Mouse (Mus musculus) thymus, adult 2 months (tissue): ENCODE data around the gene Ift122.

ENCODE experiments used
- CTCF ChIP-seq: fragments of 200-500 bp; IDR thresholded peaks from 2 replicates; pipeline ENCODE4 v1.5.1; 2012; ENCODE audit warnings: mild to moderate bottlenecking, control low read depth, low read length, moderate library complexity, borderline replicate concordance; ENCODE audit not compliant: control insufficient read depth, poor library complexity, insufficient read depth; ENCODE audit errors: extremely low read depth
- POLR2A ChIP-seq: fragments of 200-500 bp; IDR thresholded peaks from 2 replicates; pipeline ENCODE4 v1.6.1; 2012; ENCODE audit warnings: mild to moderate bottlenecking, low read length, control low read depth, moderate library complexity; ENCODE audit not compliant: control insufficient read depth, poor library complexity, insufficient read depth; ENCODE audit errors: extremely low read depth

DNA sequence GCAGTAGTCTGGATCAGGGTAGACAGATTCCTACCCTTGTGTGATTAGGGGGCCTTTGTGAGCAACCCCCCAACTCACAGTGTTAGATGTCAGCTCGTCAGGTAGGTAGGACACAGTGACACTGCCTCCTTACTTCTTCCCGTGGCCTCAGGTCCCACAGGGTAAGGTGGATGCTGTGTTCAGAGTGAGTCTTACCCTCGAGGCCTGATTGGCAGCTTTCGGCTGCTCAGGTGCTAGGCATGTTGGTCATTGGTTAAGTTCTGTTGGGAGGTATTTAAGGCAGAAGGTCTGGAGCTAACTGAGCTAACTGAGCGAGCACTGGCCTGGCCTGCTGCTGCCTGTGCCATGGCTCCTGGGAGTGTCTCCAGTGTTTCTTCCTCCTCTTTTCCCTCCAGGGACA is 91.4 kb downstream of the Ift122 start, which contains the start of gene H1foo:
- TF ChIP-seq POLR2A (no peak), CTCF (no peak)
